Mouse (Mus musculus) liver, embryonic 11.5 days (tissue): ENCODE measurements at regions not wholly inside any gene's neighbourhood (a gene's known extent, or its start where the extent isn't known, plus 50 kb on each side); places are given as distances from the start of the nearest gene placed in this dataset.

Experiments
- ATAC-seq: fragments of 200-750 bp; cut with Nextera tagmentation; replicated peaks from 2 replicates; pipeline ENCODE4 v1.8.0; 2017; ENCODE audit warnings: moderate number of reproducible peaks, mild to moderate bottlenecking, moderate TSS enrichment, moderate library complexity; ENCODE audit not compliant: low FRiP score
- DNase-seq: peaks from one replicate; pipeline ENCODE4 v3.0.0-alpha.2; 2017; ENCODE audit warnings: low spot score
- H3K27ac ChIP-seq: fragments of 300-500 bp; sonication (generic); 2 replicates; pipeline ENCODE4 v1.5.1; 2014; ENCODE audit warnings: mild to moderate bottlenecking, low read depth, low read length, control low read depth
- H3K27me3 ChIP-seq: fragments of 300-500 bp; sonication (generic); replicated peaks from 2 replicates; pipeline ENCODE4 v1.6.1; 2014; ENCODE audit warnings: low read length, mixed read lengths; ENCODE audit not compliant: control insufficient read depth, insufficient read depth
- H3K36me3 ChIP-seq: fragments of 300-500 bp; sonication (generic); 2 replicates; pipeline ENCODE4 v1.6.1; 2014; ENCODE audit warnings: mild to moderate bottlenecking, low read length, moderate library complexity, mixed read lengths; ENCODE audit not compliant: control insufficient read depth, insufficient read depth
- H3K4me1 ChIP-seq: fragments of 300-500 bp; sonication (generic); replicated peaks from 2 replicates; pipeline ENCODE4 v1.6.1; 2014; ENCODE audit warnings: low read length, mixed read lengths; ENCODE audit not compliant: control insufficient read depth, insufficient read depth
- H3K4me2 ChIP-seq: fragments of 300-500 bp; sonication (generic); 2 replicates; pipeline ENCODE4 v1.6.1; 2014; ENCODE audit warnings: mild to moderate bottlenecking, control low read depth, moderate library complexity
- H3K4me3 ChIP-seq: fragments of 300-500 bp; sonication (generic); 2 replicates; pipeline ENCODE4 v1.5.1; 2014; ENCODE audit warnings: low read depth, low read length, control low read depth
- H3K9ac ChIP-seq: fragments of 300-500 bp; sonication (generic); 2 replicates; pipeline ENCODE4 v1.6.1; 2014; ENCODE audit warnings: low read depth, low read length, control low read depth
- H3K9me3 ChIP-seq: fragments of 300-500 bp; sonication (generic); 2 replicates; pipeline ENCODE4 v1.6.1; 2016; ENCODE audit warnings: low read length, inconsistent platforms, mixed read lengths; ENCODE audit not compliant: control insufficient read depth
- whole genome bisulfite sequencing: fragments of 180-500 bp; shearing (Covaris S2); extraction: QIAGEN DNeasy Blood & Tissue Kit; methylation state at CpG from one replicate; pipeline ENCODE4 v1.1.7; 2014; 5-methylcytosine and 5-hydroxymethylcytosine counted together

DNA sequence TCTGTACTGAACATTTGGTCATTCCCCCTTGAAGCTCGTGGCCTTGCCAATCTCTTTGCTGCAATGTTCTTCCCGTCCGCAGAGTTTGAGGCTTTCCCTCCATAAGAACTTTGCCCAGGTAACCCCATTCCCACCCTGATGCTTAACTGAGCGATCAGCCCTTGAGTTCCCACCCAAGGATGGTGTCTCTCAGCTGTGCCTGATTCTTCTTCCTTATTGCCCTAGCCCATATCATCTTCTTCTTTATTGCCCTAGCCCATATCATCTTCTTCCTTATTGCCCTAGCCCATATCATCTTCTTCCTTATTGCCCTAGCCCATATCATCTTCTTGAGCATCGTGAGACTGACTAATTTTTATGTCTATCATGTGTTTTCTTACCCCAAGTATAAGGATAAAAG is 324.4 kb downstream of the Cbln4 start:
- Histone ChIP-seq H3K27me3 (no peaks in the 10 kb centered on the region), H3K27ac (no peak overlapping the region), H3K9ac (no peak overlapping the region), H3K9me3 (no peaks in the 10 kb centered on the region), H3K4me3 (no peak overlapping the region), H3K4me2 (no peak overlapping the region), H3K36me3 (no peaks in the 10 kb centered on the region), H3K4me1 (no peaks in the 10 kb centered on the region)
- DNase-seq (no peak), ATAC-seq (no peak)
- WGBS = 80% methylated on average over 5 of the region's 5 CpGs

GRCm38 (mm10) chr2:171712816-171713570 is 330.3 kb downstream of the Cbln4 start:
- Histone ChIP-seq H3K9ac (no peak overlapping the region), H3K27me3 (no peaks in the 10 kb centered on the region), H3K9me3 (no peaks in the 10 kb centered on the region), H3K27ac (no peak overlapping the region), H3K4me2 (no peak overlapping the region), H3K4me3 (no peak overlapping the region), H3K4me1 (no peaks in the 10 kb centered on the region), H3K36me3 (no peaks in the 10 kb centered on the region)
- WGBS = 79% methylated on average over 11 of the region's 11 CpGs
- no peak for DNase-seq
- no peak for ATAC-seq

DNA sequence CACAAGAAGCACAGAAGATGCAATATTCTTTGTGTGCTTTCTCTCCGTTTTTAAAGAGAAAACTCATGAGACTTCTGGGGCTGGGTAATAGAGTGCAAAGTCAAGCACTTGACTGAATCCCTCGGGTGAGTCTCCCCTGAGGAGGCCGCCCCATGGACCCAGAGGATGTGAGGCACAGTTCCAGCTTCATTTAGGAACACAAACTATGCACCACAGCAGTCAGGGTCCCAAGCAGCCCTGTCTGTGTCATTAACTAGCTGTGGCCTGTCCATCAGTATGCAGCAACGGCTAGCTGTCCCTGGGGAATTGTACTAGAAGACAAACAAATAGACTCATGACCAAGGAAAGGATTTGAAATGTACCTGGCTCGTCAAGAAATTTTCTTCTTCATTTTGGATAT is 349.7 kb downstream of the Cbln4 start:
- no peak overlapping the region for H3K9ac ChIP-seq
- H3K4me1 ChIP-seq = no peaks in the 10 kb centered on the region
- H3K4me3 ChIP-seq = no peak overlapping the region
- no peak overlapping the region for H3K27ac ChIP-seq
- no peaks in the 10 kb centered on the region for H3K27me3 ChIP-seq
- DNase-seq = no peak
- H3K36me3 ChIP-seq = no peaks in the 10 kb centered on the region
- no peak overlapping the region for H3K4me2 ChIP-seq
- WGBS = 79% methylated on average over 5 of the region's 5 CpGs
- no peaks in the 10 kb centered on the region for H3K9me3 ChIP-seq
- no peak for ATAC-seq

- DNase-seq (no peak), ATAC-seq (no peak)
- no peak overlapping the region for H3K27ac ChIP-seq
- WGBS = 35% methylated on average over 4 of the region's 4 CpGs
- no peaks in the 10 kb centered on the region for H3K27me3 ChIP-seq
- H3K9ac ChIP-seq = no peak overlapping the region
- H3K9me3 ChIP-seq = no peaks in the 10 kb centered on the region
- H3K4me2 ChIP-seq = no peak overlapping the region
- no peak overlapping the region for H3K4me3 ChIP-seq
- no peaks in the 10 kb centered on the region for H3K4me1 ChIP-seq
- H3K36me3 ChIP-seq = no peaks in the 10 kb centered on the region
Measured at GRCm38 (mm10) chr2:171690781-171691180, 352.5 kb downstream of the Cbln4 start.

- Histone ChIP-seq H3K9me3 (no peaks in the 10 kb centered on the region), H3K27ac (no peak overlapping the region), H3K4me3 (no peak overlapping the region), H3K4me2 (no peak overlapping the region), H3K9ac (no peak overlapping the region), H3K36me3 (no peaks in the 10 kb centered on the region), H3K4me1 (no peaks in the 10 kb centered on the region), H3K27me3 (no peaks in the 10 kb centered on the region)
- ATAC-seq = no peak
- no peak for DNase-seq
- WGBS = 34% methylated on average over 3 of the region's 4 CpGs
Measured at GRCm38 (mm10) chr2:171689102-171689501, 354.2 kb downstream of the Cbln4 start.

DNA sequence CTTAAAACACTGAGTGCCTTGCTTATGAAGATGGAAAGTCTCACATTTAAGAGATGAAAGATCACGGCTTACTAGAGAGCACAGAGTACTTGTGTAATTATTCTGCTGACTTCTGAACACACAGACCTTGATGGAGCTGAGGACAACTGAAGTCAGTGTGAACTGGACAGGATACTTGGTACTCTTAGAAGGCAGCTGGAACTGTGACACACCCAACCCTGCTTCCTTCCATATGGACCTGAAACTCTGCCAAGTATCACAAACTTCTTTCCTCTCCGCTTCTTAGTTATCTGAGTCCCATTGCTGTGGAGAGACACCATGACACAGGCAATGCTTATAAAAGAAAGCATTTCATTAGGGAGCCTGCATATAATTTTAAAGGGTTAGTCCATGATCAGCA is 365.3 kb downstream of the Cbln4 start:
- Histone ChIP-seq H3K36me3 (no peaks in the 10 kb centered on the region), H3K9ac (no peak overlapping the region), H3K9me3 (no peaks in the 10 kb centered on the region), H3K4me1 (no peaks in the 10 kb centered on the region), H3K4me2 (no peak overlapping the region), H3K27me3 (no peaks in the 10 kb centered on the region), H3K4me3 (no peak overlapping the region), H3K27ac (no peak overlapping the region)
- 74% methylated on average over 2 of the region's 2 CpGs for WGBS
- ATAC-seq (no peak), DNase-seq (no peak)

DNA sequence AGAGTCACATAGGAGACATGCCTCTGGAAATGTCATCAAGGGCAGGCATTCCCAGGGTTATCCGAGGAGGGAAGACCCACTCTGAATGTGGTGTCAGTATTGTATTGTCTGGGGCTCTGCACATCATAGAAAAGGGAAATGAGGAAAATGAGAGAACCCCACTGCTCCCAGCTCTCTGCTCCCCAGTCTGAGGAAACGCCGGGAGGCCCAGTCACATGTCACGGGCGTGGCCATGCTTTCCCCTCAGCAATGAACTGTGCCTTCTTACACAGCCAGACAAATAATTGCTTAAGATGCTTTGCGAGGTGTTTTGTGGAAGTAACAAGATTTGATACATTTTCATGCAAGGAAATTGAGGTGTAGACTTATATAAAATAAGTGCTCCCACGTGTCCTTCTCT is 366.1 kb downstream of the Cbln4 start:
- DNase-seq (no peak), ATAC-seq (no peak)
- Histone ChIP-seq H3K36me3 (no peaks in the 10 kb centered on the region), H3K9me3 (no peaks in the 10 kb centered on the region), H3K4me1 (no peaks in the 10 kb centered on the region), H3K27ac (no peak overlapping the region), H3K4me2 (no peak overlapping the region), H3K9ac (no peak overlapping the region), H3K4me3 (no peak overlapping the region), H3K27me3 (no peaks in the 10 kb centered on the region)
- WGBS = 85% methylated on average over 7 of the region's 7 CpGs

GRCm38 (mm10) chr2:171676083-171676482 is 367.2 kb downstream of the Cbln4 start:
- Histone ChIP-seq H3K9ac (no peak overlapping the region), H3K4me3 (no peak overlapping the region), H3K27ac (no peak overlapping the region), H3K4me1 (no peaks in the 10 kb centered on the region), H3K27me3 (no peaks in the 10 kb centered on the region), H3K4me2 (no peak overlapping the region), H3K36me3 (no peaks in the 10 kb centered on the region), H3K9me3 (no peaks in the 10 kb centered on the region)
- ATAC-seq = no peak
- no peak for DNase-seq
- 58% methylated on average over 8 of the region's 8 CpGs for WGBS

GRCm38 (mm10) chr2:171675411-171675810 is 367.9 kb downstream of the Cbln4 start:
- Histone ChIP-seq H3K4me1 (no peaks in the 10 kb centered on the region), H3K4me2 (no peak overlapping the region), H3K27me3 (no peaks in the 10 kb centered on the region), H3K9me3 (no peaks in the 10 kb centered on the region), H3K27ac (no peak overlapping the region), H3K4me3 (no peak overlapping the region), H3K36me3 (no peaks in the 10 kb centered on the region), H3K9ac (no peak overlapping the region)
- no peak for DNase-seq
- WGBS = 47% methylated on average over 2 of the region's 2 CpGs
- no peak for ATAC-seq
